Mouse (Mus musculus) neutrophil, adult 65 days (primary cell): ENCODE results near the gene Myl6. TPM values are rescaled to one million over a fixed set of nuclear protein-coding genes. Genes with fewer than 3 reads are reported as not detected.

Source experiments
- total RNA-seq: library from RNA; stranded (reverse); gene quantifications from 2 replicates; pipeline ENCODE4 v1.2.4, GENCODE M21; 2023

Myl6 gene
- 1,119 and 1,205 TPM in 2 replicates for total RNA-seq

GRCm38 (mm10) chr10:128493695-128494666 lies at the start of gene Myl6:
TSS of gene Myl6 (minus strand) at chr10:128494145.

GRCm38 (mm10) chr10:128525671-128526308 lies 31.8 kb upstream of the Myl6 start, which contains the start of gene Esyt1:
TSS of gene Esyt1 (minus strand) at chr10:128525871.

GRCm38 (mm10) chr10:128498590-128498989 lies 4.6 kb upstream of the Myl6 start, which contains the start of gene Myl6b:
TSS of gene Myl6b (minus strand) at chr10:128498685.

GRCm38 (mm10) chr10:128458719-128459408 lies 35.1 kb downstream of the Myl6 start, which contains the start of gene Smarcc2:
TSS of gene Smarcc2 (plus strand) at chr10:128459248.

Other genes starting within 250 kb of the Myl6 start
- 0.44 TPM in 1 of 2 replicates, not detected in the other for gene Apon, start 240.0 kb downstream of the Myl6 start, total RNA-seq
- not detected in 2 replicates for gene Apof, start 225.5 kb downstream of the Myl6 start, total RNA-seq
- gene Stat2, start 223.6 kb downstream of the Myl6 start, total RNA-seq, result 34.0 and 36.3 TPM in 2 replicates
- gene Il23a, start 195.4 kb downstream of the Myl6 start, total RNA-seq, result 0.79 and 1.2 TPM in 2 replicates
- gene Pan2, start 190.8 kb downstream of the Myl6 start, total RNA-seq, result 26.5 and 36.7 TPM in 2 replicates
- 25.3 and 30.7 TPM in 2 replicates for gene Cnpy2, start 171.7 kb downstream of the Myl6 start, total RNA-seq
- 85.9 and 94.3 TPM in 2 replicates for gene Cs, start 156.4 kb downstream of the Myl6 start, total RNA-seq
- 15.2 and 19.1 TPM in 2 replicates for gene Coq10a, start 125.1 kb downstream of the Myl6 start, total RNA-seq
- gene Ankrd52, start 117.0 kb downstream of the Myl6 start, total RNA-seq, result 29.8 and 44.1 TPM in 2 replicates
- gene Slc39a5, start 92.9 kb downstream of the Myl6 start, total RNA-seq, result not detected in 2 replicates
- 23.4 and 31.8 TPM in 2 replicates for gene Nabp2, start 82.7 kb downstream of the Myl6 start, total RNA-seq
- gene Rnf41, start 82.5 kb downstream of the Myl6 start, total RNA-seq, result 37.4 and 48.3 TPM in 2 replicates
- 79.4 TPM in 2 replicates for gene Smarcc2, start 34.9 kb downstream of the Myl6 start, total RNA-seq
- 1.9 and 2.0 TPM in 2 replicates for gene Myl6b, start 4.5 kb upstream of the Myl6 start, total RNA-seq
- gene Esyt1, start 31.7 kb upstream of the Myl6 start, total RNA-seq, result 116 and 144 TPM in 2 replicates
- 21.4 and 25.9 TPM in 2 replicates for gene Zc3h10, start 53.6 kb upstream of the Myl6 start, total RNA-seq
- gene Rpl41, start 55.2 kb upstream of the Myl6 start, total RNA-seq, result 1,166 and 1,291 TPM in 2 replicates
- gene Pa2g4, start 71.8 kb upstream of the Myl6 start, total RNA-seq, result 28.5 and 31.0 TPM in 2 replicates
- gene Erbb3, start 95.5 kb upstream of the Myl6 start, total RNA-seq, result 0.35 and 0.50 TPM in 2 replicates
- 150 and 359 TPM in 2 replicates for gene Rps26, start 132.6 kb upstream of the Myl6 start, total RNA-seq
- gene Ikzf4, start 151.8 kb upstream of the Myl6 start, total RNA-seq, result 0.16 TPM in 1 of 2 replicates, not detected in the other
- gene Suox, start 179.9 kb upstream of the Myl6 start, total RNA-seq, result 1.0 and 1.2 TPM in 2 replicates
- 95.8 and 96.9 TPM in 2 replicates for gene Rab5b, start 202.1 kb upstream of the Myl6 start, total RNA-seq
- 2.3 and 2.6 TPM in 2 replicates for gene Pmel, start 210.1 kb upstream of the Myl6 start, total RNA-seq
- 71.8 and 90.9 TPM in 2 replicates for gene Cdk2, start 210.9 kb upstream of the Myl6 start, total RNA-seq